Mouse (Mus musculus): Measurements from ENCODE around the gene Dync1li2.

DNA sequence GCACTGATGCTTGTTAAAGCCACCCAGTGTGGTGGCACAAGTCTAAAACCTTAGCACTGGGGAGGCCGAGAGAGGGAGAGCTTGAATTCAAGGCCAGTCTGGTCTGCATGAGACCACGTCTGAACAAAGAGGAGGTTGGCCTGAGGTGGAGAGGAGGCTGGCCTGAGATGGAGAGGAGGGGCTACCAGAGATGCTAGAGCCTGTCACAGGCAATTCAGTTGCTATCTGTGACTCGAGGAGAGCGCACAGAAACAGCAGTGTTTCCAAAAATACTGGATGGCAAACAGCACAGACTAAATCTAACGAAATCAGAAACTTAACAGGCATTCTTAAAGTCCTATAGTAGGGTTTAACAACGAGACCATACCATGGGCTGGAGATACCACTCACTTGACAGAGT is 2.4 kb upstream of the Dync1li2 start:
- TF ChIP-seq ZKSCAN1 (IDR thresholded peaks at IDR 0.05; ENCODE audit: borderline replicate concordance, low read depth, low read length), result no peak
- no peak for TF ChIP-seq MEF2A (IDR thresholded peaks at IDR 0.05; ENCODE audit: borderline replicate concordance, low read depth, low read length)
- TF ChIP-seq SMC3 (IDR thresholded peaks at IDR 0.05; ENCODE audit: low read depth, low read length), result no peak
- no peak for TF ChIP-seq EP300 (IDR thresholded peaks at IDR 0.05; ENCODE audit: low read length)
- TF ChIP-seq ZMIZ1 (IDR thresholded peaks at IDR 0.05; ENCODE audit: low read depth, low read length), result no peak
- no peak for TF ChIP-seq POLR2A (IDR thresholded peaks at IDR 0.05; ENCODE audit: low read depth, low read length)
- no peak for TF ChIP-seq CHD2 (IDR thresholded peaks at IDR 0.05; ENCODE audit: low read length)
- TF ChIP-seq NELFE (IDR thresholded peaks at IDR 0.05; ENCODE audit: low read depth, low read length), result no peak
- no peak for TF ChIP-seq CTCF (conservative IDR thresholded peaks at IDR 0.05 in 1 of 2, IDR thresholded peaks at IDR 0.05 in 1 of 2; ENCODE audit: low read depth in 2 of 2, low read length in 2 of 2)
- TF ChIP-seq MYC (IDR thresholded peaks at IDR 0.05; ENCODE audit: low read depth, low read length), result no peak
- no peak for TF ChIP-seq POLR2AphosphoS2 (IDR thresholded peaks at IDR 0.05; ENCODE audit: low read depth, low read length)
- no peak for TF ChIP-seq ZC3H11A (IDR thresholded peaks at IDR 0.05; ENCODE audit: low read depth, low read length)

All from CH12.LX (cell line).